Mouse (Mus musculus): ENCODE results near the gene Fam117a.

DNA sequence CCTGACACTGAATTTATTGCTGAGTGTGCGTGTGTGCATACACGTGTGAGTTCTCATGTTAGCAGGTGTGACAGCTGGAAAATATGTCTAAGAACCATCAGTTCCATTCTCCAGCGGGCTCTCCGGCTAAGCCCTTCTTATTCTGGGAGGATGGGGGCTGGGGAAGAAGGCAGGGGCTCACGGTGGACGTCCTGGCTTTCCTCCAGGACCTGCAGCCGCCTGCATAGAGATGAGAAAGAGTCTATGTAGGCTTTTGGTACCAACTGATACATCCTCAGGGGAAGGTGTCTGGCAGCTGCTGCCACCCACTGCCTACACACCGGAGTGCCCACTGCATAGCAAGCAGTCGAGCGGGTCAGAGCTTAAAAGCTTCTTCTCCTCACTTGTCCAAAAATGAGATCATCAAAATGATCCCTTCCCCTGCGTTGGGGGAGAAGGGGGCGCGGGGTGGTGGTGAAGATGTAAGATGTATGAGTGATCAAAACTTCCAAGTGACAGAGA, 62.8 kb downstream of the Fam117a start:
- TF ChIP-seq MAFK (IDR thresholded peaks at IDR 0.05; ENCODE audit: insufficient read depth, low read depth, low read length) (0 out of 2 replicates have a peak, but pooled peaks have one; percentile 12), CHD2 (IDR thresholded peaks at IDR 0.05; ENCODE audit: low read depth, low read length) (no peak), HCFC1 (IDR thresholded peaks at IDR 0.05; ENCODE audit: borderline replicate concordance, insufficient read depth, low read length) (no peak), ZNF384 (IDR thresholded peaks at IDR 0.05; ENCODE audit: low read depth, low read length) (no peak), ZC3H11A (IDR thresholded peaks at IDR 0.05; ENCODE audit: borderline replicate concordance, low read depth, low read length) (no peak)

All from ES-E14 (cell line).